Mouse (Mus musculus) embryonic fibroblast, embryonic 13.5 days (primary cell): ENCODE data around the gene Cxcl14. TPM values are rescaled to one million over a fixed set of nuclear protein-coding genes. Genes with fewer than 3 reads are reported as not detected.

ENCODE experiments used
- H3K27ac ChIP-seq: 2 replicates; pipeline ENCODE4 v1.5.1; 2012; ENCODE audit warnings: low read length, control low read depth, inconsistent platforms; ENCODE audit not compliant: insufficient read depth
- H3K4me1 ChIP-seq: 2 replicates; pipeline ENCODE4 v1.6.1; 2011; ENCODE audit warnings: low read length; ENCODE audit not compliant: control insufficient read depth, insufficient read depth
- H3K4me3 ChIP-seq: 2 replicates; pipeline ENCODE4 v1.5.1; 2011; ENCODE audit warnings: mild to moderate bottlenecking, control low read depth, low read length; ENCODE audit not compliant: insufficient read depth
- CTCF ChIP-seq: IDR thresholded peaks from 2 replicates; pipeline ENCODE4 v1.5.1; 2011; ENCODE audit warnings: mild to moderate bottlenecking, control low read depth, low read length, moderate library complexity, borderline replicate concordance; ENCODE audit not compliant: insufficient read depth
- POLR2A ChIP-seq: IDR thresholded peaks from 2 replicates; pipeline ENCODE4 v1.6.1; 2011; ENCODE audit warnings: low read depth, mild to moderate bottlenecking, control low read depth, low read length, moderate library complexity
- polyA plus RNA-seq: library from polyadenylated mRNA; stranded (reverse); fragments of >200 nt; gene quantifications from 2 replicates; pipeline ENCODE4 v1.2.4, GENCODE M21; 2011; ENCODE audit warnings: low read depth; ENCODE audit not compliant: missing spikeins, insufficient read length

Cxcl14 gene
- polyA plus RNA-seq, 1 experiment, result 102 TPM

GRCm38 (mm10) chr13:56270124-56270523, 26.2 kb downstream of the Cxcl14 start:
- TF ChIP-seq CTCF (no peak), POLR2A (no peak)
- Histone ChIP-seq H3K4me1 (no peaks in the 10 kb centered on the region), H3K27ac (no peak overlapping the region), H3K4me3 (no peak overlapping the region)

- TF ChIP-seq CTCF (no peak), POLR2A (no peak)
- no peaks in the 10 kb centered on the region for H3K4me1 ChIP-seq
- H3K27ac ChIP-seq, result no peak overlapping the region
- H3K4me3 ChIP-seq, result no peak overlapping the region
Measured at GRCm38 (mm10) chr13:56267396-56267795, 29.0 kb downstream of the Cxcl14 start.

GRCm38 (mm10) chr13:56266435-56266834, 29.9 kb downstream of the Cxcl14 start:
- TF ChIP-seq CTCF (no peak), POLR2A (no peak)
- Histone ChIP-seq H3K27ac (no peak overlapping the region), H3K4me3 (no peak overlapping the region), H3K4me1 (no peaks in the 10 kb centered on the region)

- no peak overlapping the region for H3K27ac ChIP-seq
- no peaks in the 10 kb centered on the region for H3K4me1 ChIP-seq
- no peak overlapping the region for H3K4me3 ChIP-seq
- TF ChIP-seq CTCF, result no peak
- no peak for TF ChIP-seq POLR2A
Measured at GRCm38 (mm10) chr13:56265661-56266060, 30.7 kb downstream of the Cxcl14 start.

GRCm38 (mm10) chr13:56262269-56262668, 34.1 kb downstream of the Cxcl14 start:
- no peak for TF ChIP-seq POLR2A
- no peak for TF ChIP-seq CTCF
- H3K4me3 ChIP-seq, result no peak overlapping the region
- no peak overlapping the region for H3K27ac ChIP-seq
- no peaks in the 10 kb centered on the region; the same call in 1 of the 2 replicates for H3K4me1 ChIP-seq

- no peak overlapping the region for H3K27ac ChIP-seq
- no peaks in the 10 kb centered on the region; the same call in 1 of the 2 replicates for H3K4me1 ChIP-seq
- no peak overlapping the region for H3K4me3 ChIP-seq
- TF ChIP-seq POLR2A (no peak), CTCF (no peak)
Measured at GRCm38 (mm10) chr13:56260344-56260780, 36.0 kb downstream of the Cxcl14 start.

- no peak for TF ChIP-seq CTCF
- TF ChIP-seq POLR2A, result no peak
- no peak overlapping the region for H3K27ac ChIP-seq
- H3K4me1 ChIP-seq, result no peaks in the 10 kb centered on the region; the same call in 1 of the 2 replicates
- no peak overlapping the region for H3K4me3 ChIP-seq
Measured at GRCm38 (mm10) chr13:56259926-56260250, 36.5 kb downstream of the Cxcl14 start.

- no peaks in the 10 kb centered on the region; the same call in 1 of the 2 replicates for H3K4me1 ChIP-seq
Measured at GRCm38 (mm10) chr13:56259021-56259925, 37.1 kb downstream of the Cxcl14 start.

GRCm38 (mm10) chr13:56258196-56259020, 37.9 kb downstream of the Cxcl14 start:
- Histone ChIP-seq H3K4me1 (no peaks in the 10 kb centered on the region; the same call in 1 of the 2 replicates), H3K4me3 (no peak overlapping the region), H3K27ac (no peak overlapping the region)
- TF ChIP-seq CTCF (no peak), POLR2A (no peak)

More at GRCm38 (mm10) chr13:56259021-56259925, 37.1 kb downstream of the Cxcl14 start:
- H3K4me3 ChIP-seq, result no peak overlapping the region
- TF ChIP-seq CTCF (no peak), POLR2A (no peak)
- H3K27ac ChIP-seq, result no peak overlapping the region
